Mouse (Mus musculus) midbrain, embryonic 12.5 days (tissue): ENCODE results near the gene Cfp. TPM values are rescaled to one million over a fixed set of nuclear protein-coding genes. Genes with fewer than 3 reads are reported as not detected.

Experiments used
- ATAC-seq: fragments of 200-750 bp; cut with Nextera tagmentation; 2 replicates; pipeline ENCODE4 v1.8.0; 2017; ENCODE audit warnings: low read depth, moderate TSS enrichment, moderate library complexity; ENCODE audit not compliant: low FRiP score
- H3K27ac ChIP-seq: fragments of 300-500 bp; sonication (generic); replicated peaks from 2 replicates; pipeline ENCODE4 v1.5.1; 2016; ENCODE audit warnings: mild to moderate bottlenecking
- H3K27me3 ChIP-seq: fragments of 300-500 bp; sonication (generic); 2 replicates; pipeline ENCODE4 v1.6.1; 2016; ENCODE audit warnings: mild to moderate bottlenecking
- H3K36me3 ChIP-seq: fragments of 300-500 bp; sonication (generic); 2 replicates; pipeline ENCODE4 v1.6.1; 2016
- H3K4me1 ChIP-seq: fragments of 300-500 bp; sonication (generic); 2 replicates; pipeline ENCODE4 v1.6.1; 2016
- H3K4me2 ChIP-seq: fragments of 300-500 bp; sonication (generic); replicated peaks from 2 replicates; pipeline ENCODE4 v1.6.1; 2016; ENCODE audit warnings: mild to moderate bottlenecking, moderate library complexity
- H3K4me3 ChIP-seq: fragments of 300-500 bp; sonication (generic); 2 replicates; pipeline ENCODE4 v1.5.1; 2016; ENCODE audit warnings: mild to moderate bottlenecking
- H3K9ac ChIP-seq: fragments of 300-500 bp; sonication (generic); replicated peaks from 2 replicates; pipeline ENCODE4 v1.6.1; 2016; ENCODE audit warnings: mild to moderate bottlenecking, moderate library complexity
- H3K9me3 ChIP-seq: fragments of 300-500 bp; sonication (generic); 2 replicates; pipeline ENCODE4 v1.6.1; 2016; ENCODE audit warnings: mild to moderate bottlenecking
- WGBS: fragments of 180-500 bp; shearing (Covaris S2); methylation state at CpG from one replicate; pipeline ENCODE4 v1.1.7; 2016; 5-methylcytosine and 5-hydroxymethylcytosine counted together
- polyA plus RNA-seq: library from polyadenylated mRNA; unstranded; fragments of >200 nt; fragmentation: Nextera tagmentation; extraction: Ambion mirVana; gene quantifications from 2 replicates; pipeline ENCODE4 v1.2.1, GENCODE M21; 2016

The Cfp gene
- polyA plus RNA-seq, 1 experiment from 2014 or later, result 5.3 TPM

- no peaks in the 10 kb centered on the region for H3K36me3 ChIP-seq
- peak overlapping the region; percentile 60 for H3K9ac ChIP-seq
- ATAC-seq, result peak; percentile 72
- no peaks in the 10 kb centered on the region for H3K9me3 ChIP-seq
- peak overlapping the region; percentile 59 for H3K4me2 ChIP-seq
- H3K4me1 ChIP-seq, result no peaks in the 10 kb centered on the region
- WGBS, result 24% methylated on average over 46 of the region's 49 CpGs
- no peaks in the 10 kb centered on the region for H3K27me3 ChIP-seq
- H3K4me3 ChIP-seq, result peak overlapping the region; percentile 56
- H3K27ac ChIP-seq, result no peak overlapping the region; the same call in 1 of the 2 replicates
Observed at GRCm38 (mm10) chrX:20920249-20920843, 11.0 kb downstream of the Cfp start.

GRCm38 (mm10) chrX:20915075-20915474, 16.3 kb downstream of the Cfp start:
- H3K27ac ChIP-seq, result no peak overlapping the region
- no peaks in the 10 kb centered on the region for H3K36me3 ChIP-seq
- no peak for ATAC-seq
- no peaks in the 10 kb centered on the region for H3K9me3 ChIP-seq
- H3K4me1 ChIP-seq, result no peaks in the 10 kb centered on the region
- H3K4me2 ChIP-seq, result no peak overlapping the region
- H3K9ac ChIP-seq, result no peak overlapping the region
- H3K4me3 ChIP-seq, result no peak overlapping the region
- no peaks in the 10 kb centered on the region for H3K27me3 ChIP-seq

GRCm38 (mm10) chrX:20913726-20914125, 17.6 kb downstream of the Cfp start:
- no peaks in the 10 kb centered on the region for H3K4me1 ChIP-seq
- ATAC-seq, result no peak
- H3K36me3 ChIP-seq, result no peaks in the 10 kb centered on the region
- WGBS, result 87% methylated on average over 6 of the region's 6 CpGs
- H3K4me2 ChIP-seq, result no peak overlapping the region
- H3K27ac ChIP-seq, result no peak overlapping the region
- H3K4me3 ChIP-seq, result no peak overlapping the region
- H3K27me3 ChIP-seq, result no peaks in the 10 kb centered on the region
- H3K9ac ChIP-seq, result no peak overlapping the region
- H3K9me3 ChIP-seq, result no peaks in the 10 kb centered on the region

- no peak for ATAC-seq
- Histone ChIP-seq H3K9ac (no peak overlapping the region), H3K4me1 (no peaks in the 10 kb centered on the region), H3K27me3 (no peaks in the 10 kb centered on the region), H3K36me3 (no peaks in the 10 kb centered on the region), H3K9me3 (no peaks in the 10 kb centered on the region), H3K4me2 (no peak overlapping the region), H3K27ac (no peak overlapping the region), H3K4me3 (no peak overlapping the region)
- 33% methylated on average over 3 of the region's 3 CpGs for whole genome bisulfite sequencing
Observed at GRCm38 (mm10) chrX:20910074-20910473, 21.3 kb downstream of the Cfp start.

Other genes with a start within 250 kb of the Cfp start
- 136 and 150 TPM in 2 replicates for gene Cdk16, start 243.6 kb downstream of the Cfp start, polyA plus RNA-seq
- gene Usp11, start 227.6 kb downstream of the Cfp start, polyA plus RNA-seq, result 85.7 and 86.4 TPM in 2 replicates
- gene Araf, start 133.7 kb downstream of the Cfp start, polyA plus RNA-seq, result 141 and 145 TPM in 2 replicates
- gene Timp1, start 61.4 kb downstream of the Cfp start, polyA plus RNA-seq, result 6.9 and 7.9 TPM in 2 replicates
- gene Syn1, start 10.6 kb downstream of the Cfp start, polyA plus RNA-seq, result 18.5 and 23.4 TPM in 2 replicates
- 15.9 and 19.6 TPM in 2 replicates for gene Elk1, start 19.1 kb upstream of the Cfp start, polyA plus RNA-seq
- 58.2 and 66.4 TPM in 2 replicates for gene Uxt, start 30.5 kb upstream of the Cfp start, polyA plus RNA-seq
- gene Zfp182, start 130.8 kb upstream of the Cfp start, polyA plus RNA-seq, result 9.0 and 9.4 TPM in 2 replicates
- gene Spaca5, start 136.9 kb upstream of the Cfp start, polyA plus RNA-seq, result not detected in 2 replicates
- 2.9 and 3.3 TPM in 2 replicates for gene Zfp300, start 158.0 kb upstream of the Cfp start, polyA plus RNA-seq
- not detected in 2 replicates for gene Ssxa1, start 184.3 kb upstream of the Cfp start, polyA plus RNA-seq
- gene Gm21876, start 244.1 kb upstream of the Cfp start, polyA plus RNA-seq, result not detected in 2 replicates